Mouse (Mus musculus) lung, embryonic 16.5 days (tissue): ENCODE data around the gene Scgb1a1. TPM values are rescaled to one million over a fixed set of nuclear protein-coding genes. Genes with fewer than 3 reads are reported as not detected.
"Not testable (repeated sequence)": the region's sequence is repeated elsewhere in the genome, so short reads cannot be mapped to it uniquely, and the experiment has no call there.

Experiments
- ATAC-seq: fragments of 200-750 bp; cut with Nextera tagmentation; 2 replicates; pipeline ENCODE4 v1.8.0; 2017; ENCODE audit warnings: low read depth, mild to moderate bottlenecking, moderate library complexity
- H3K27ac ChIP-seq: fragments of 300-500 bp; sonication (generic); 2 replicates; pipeline ENCODE4 v1.5.1; 2014; ENCODE audit warnings: mild to moderate bottlenecking, control low read depth, low read length
- H3K27me3 ChIP-seq: fragments of 300-500 bp; sonication (generic); 2 replicates; pipeline ENCODE4 v1.6.1; 2014; ENCODE audit warnings: low read depth, low read length, mixed read lengths; ENCODE audit not compliant: control insufficient read depth, insufficient read depth
- H3K36me3 ChIP-seq: fragments of 300-500 bp; sonication (generic); 2 replicates; pipeline ENCODE4 v1.6.1; 2014; ENCODE audit warnings: low read length; ENCODE audit not compliant: control insufficient read depth, insufficient read depth
- H3K4me1 ChIP-seq: fragments of 300-500 bp; sonication (generic); replicated peaks from 2 replicates; pipeline ENCODE4 v1.6.1; 2014; ENCODE audit warnings: low read length, mixed read lengths; ENCODE audit not compliant: control insufficient read depth, insufficient read depth
- H3K4me2 ChIP-seq: fragments of 300-500 bp; sonication (generic); 2 replicates; pipeline ENCODE4 v1.6.1; 2014; ENCODE audit warnings: low read depth, low read length, control low read depth
- H3K4me3 ChIP-seq: fragments of 300-500 bp; sonication (generic); 2 replicates; pipeline ENCODE4 v1.5.1; 2014; ENCODE audit warnings: mild to moderate bottlenecking, low read length, control low read depth
- H3K9ac ChIP-seq: fragments of 300-500 bp; sonication (generic); 2 replicates; pipeline ENCODE4 v1.6.1; 2014; ENCODE audit warnings: low read length, control low read depth
- H3K9me3 ChIP-seq: fragments of 300-500 bp; sonication (generic); 2 replicates; pipeline ENCODE4 v1.6.1; 2016; ENCODE audit warnings: low read length; ENCODE audit not compliant: control insufficient read depth
- WGBS: fragments of 180-500 bp; shearing (Covaris S2); extraction: QIAGEN DNeasy Blood & Tissue Kit; methylation state at CpG from one replicate; pipeline ENCODE4 v1.1.7; 2014; 5-methylcytosine and 5-hydroxymethylcytosine counted together
- polyA plus RNA-seq: library from polyadenylated mRNA; unstranded; fragments of >200 nt; fragmentation: Nextera tagmentation; extraction: Ambion mirVana; gene quantifications from 2 replicates; pipeline ENCODE4 v1.2.1, GENCODE M21; 2015

Scgb1a1 gene
- polyA plus RNA-seq, 1 experiment from 2014 or later, result 25.3 TPM

- not testable (repeated sequence) for H3K27me3 ChIP-seq
- WGBS, result 64% methylated on average over 2 of the region's 2 CpGs
Measured at GRCm38 (mm10) chr19:9083892-9084291, 3.9 kb downstream of the Scgb1a1 start.

GRCm38 (mm10) chr19:9083010-9083355 lies 4.8 kb downstream of the Scgb1a1 start:
- no peaks in the 10 kb centered on the region for H3K9me3 ChIP-seq
- WGBS, result 84% methylated on average over 2 of the region's 2 CpGs
- no peaks in the 10 kb centered on the region for H3K27me3 ChIP-seq
- no peak overlapping the region for H3K27ac ChIP-seq
- H3K4me3 ChIP-seq, result peak overlapping the region; percentile 20; the same call in 1 of the 2 replicates
- peak overlapping the region; percentile 38 for H3K4me2 ChIP-seq
- H3K36me3 ChIP-seq, result no peaks in the 10 kb centered on the region
- H3K9ac ChIP-seq, result peak overlapping the region; percentile 56
- peaks cover 21% of the 10 kb centered on the region for H3K4me1 ChIP-seq
- no peak for ATAC-seq

More at GRCm38 (mm10) chr19:9083892-9084291, 3.9 kb downstream of the Scgb1a1 start:
- not testable (repeated sequence) for H3K36me3 ChIP-seq, H3K4me2 ChIP-seq, H3K9me3 ChIP-seq, ATAC-seq, H3K4me3 ChIP-seq, H3K9ac ChIP-seq, H3K27ac ChIP-seq
- H3K4me1 ChIP-seq, result peaks cover 21% of the 10 kb centered on the region

- H3K9ac ChIP-seq, result peak overlapping the region; percentile 56
- H3K36me3 ChIP-seq, result no peaks in the 10 kb centered on the region
- peak overlapping the region; percentile 20 for H3K4me3 ChIP-seq
- peak; percentile 96 for ATAC-seq
- H3K9me3 ChIP-seq, result no peaks in the 10 kb centered on the region
- peak overlapping the region; percentile 88 for H3K27ac ChIP-seq
- H3K4me1 ChIP-seq, result peaks cover 21% of the 10 kb centered on the region
- 16% methylated on average over 23 of the region's 23 CpGs for WGBS
- H3K4me2 ChIP-seq, result peak overlapping the region; percentile 38
- H3K27me3 ChIP-seq, result no peaks in the 10 kb centered on the region
Measured at GRCm38 (mm10) chr19:9082191-9083009, 5.4 kb downstream of the Scgb1a1 start.

- peaks cover 21% of the 10 kb centered on the region for H3K4me1 ChIP-seq
- H3K27me3 ChIP-seq, result no peaks in the 10 kb centered on the region
- peak; percentile 67 for ATAC-seq
- no peaks in the 10 kb centered on the region for H3K9me3 ChIP-seq
- H3K4me3 ChIP-seq, result no peak overlapping the region
- peak overlapping the region; percentile 46 for H3K9ac ChIP-seq
- peak overlapping the region; percentile 88 for H3K27ac ChIP-seq
- H3K36me3 ChIP-seq, result no peaks in the 10 kb centered on the region
- H3K4me2 ChIP-seq, result peak overlapping the region; percentile 38; the same call in 1 of the 2 replicates
- 58% methylated on average over 14 of the region's 14 CpGs for whole genome bisulfite sequencing
Measured at GRCm38 (mm10) chr19:9081311-9082190, 6.2 kb downstream of the Scgb1a1 start.

- Histone ChIP-seq H3K4me2 (no peak overlapping the region), H3K4me1 (peaks cover 21% of the 10 kb centered on the region), H3K36me3 (no peaks in the 10 kb centered on the region), H3K9me3 (no peaks in the 10 kb centered on the region), H3K27ac (no peak overlapping the region), H3K9ac (no peak overlapping the region), H3K4me3 (no peak overlapping the region), H3K27me3 (no peaks in the 10 kb centered on the region)
- no peak for ATAC-seq
- WGBS, result 26% methylated on average over 7 of the region's 7 CpGs
Measured at GRCm38 (mm10) chr19:9079916-9080315, 7.8 kb downstream of the Scgb1a1 start.

- Histone ChIP-seq H3K27ac (no peak overlapping the region), H3K9ac (no peak overlapping the region), H3K4me3 (no peak overlapping the region), H3K36me3 (no peaks in the 10 kb centered on the region), H3K9me3 (no peaks in the 10 kb centered on the region), H3K27me3 (no peaks in the 10 kb centered on the region), H3K4me1 (peaks cover 15% of the 10 kb centered on the region), H3K4me2 (no peak overlapping the region)
- 59% methylated on average over 4 of the region's 4 CpGs for WGBS
- ATAC-seq, result no peak
Measured at GRCm38 (mm10) chr19:9076982-9077660, 10.6 kb downstream of the Scgb1a1 start.

- H3K27ac ChIP-seq, result no peak overlapping the region
- H3K9me3 ChIP-seq, result no peaks in the 10 kb centered on the region
- H3K4me3 ChIP-seq, result no peak overlapping the region
- 91% methylated on average over 3 of the region's 3 CpGs for WGBS
- no peaks in the 10 kb centered on the region for H3K36me3 ChIP-seq
- H3K27me3 ChIP-seq, result no peaks in the 10 kb centered on the region
- H3K9ac ChIP-seq, result no peak overlapping the region
- peaks cover 18% of the 10 kb centered on the region for H3K4me1 ChIP-seq
- no peak for ATAC-seq
- no peak overlapping the region for H3K4me2 ChIP-seq
Measured at GRCm38 (mm10) chr19:9076035-9076434, 11.7 kb downstream of the Scgb1a1 start.

GRCm38 (mm10) chr19:9075558-9075957 lies 12.2 kb downstream of the Scgb1a1 start:
- Histone ChIP-seq H3K9me3 (no peaks in the 10 kb centered on the region), H3K27me3 (no peaks in the 10 kb centered on the region), H3K4me1 (peaks cover 21% of the 10 kb centered on the region), H3K36me3 (no peaks in the 10 kb centered on the region), H3K4me3 (no peak overlapping the region), H3K4me2 (no peak overlapping the region), H3K27ac (no peak overlapping the region), H3K9ac (no peak overlapping the region)
- 50% methylated on average over 2 of the region's 2 CpGs for WGBS
- ATAC-seq, result no peak

- no peaks in the 10 kb centered on the region for H3K36me3 ChIP-seq
- no peaks in the 10 kb centered on the region for H3K27me3 ChIP-seq
- H3K9me3 ChIP-seq, result no peaks in the 10 kb centered on the region
- 64% methylated on average over 4 of the region's 4 CpGs for WGBS
- peak overlapping the region; percentile 60 for H3K27ac ChIP-seq
- H3K4me3 ChIP-seq, result no peak overlapping the region
- peaks cover 30% of the 10 kb centered on the region for H3K4me1 ChIP-seq
- H3K4me2 ChIP-seq, result no peak overlapping the region
- no peak for ATAC-seq
- H3K9ac ChIP-seq, result no peak overlapping the region
Measured at GRCm38 (mm10) chr19:9074424-9074823, 13.3 kb downstream of the Scgb1a1 start.
